Mouse (Mus musculus): Measurements from ENCODE around the gene Zfp710. TPM values are rescaled to one million over a fixed set of nuclear protein-coding genes. Genes with fewer than 3 reads are reported as not detected.

Zfp710 gene
- total and polyA plus RNA-seq, 3 experiments: 14.8 to 19.1 TPM; not detected in 1

- Histone ChIP-seq H3K9ac (ENCODE audit: control insufficient read depth, low read depth, low read length, poor library complexity, severe bottlenecking) (no peak overlapping the region), H3K79me2 (ENCODE audit: control insufficient read depth, insufficient read depth, low read length, poor library complexity) (peaks cover 27% of the 10 kb centered on the region), H3K9me3 (replicated peaks; ENCODE audit: insufficient read depth, low read length) (no peaks in the 10 kb centered on the region), H3K4me3 (ENCODE audit: control insufficient read depth in 1 of 2, insufficient read depth in 1 of 2, low read depth in 2 of 2, low read length in 2 of 2) (no peak overlapping the region), H3K36me3 (ENCODE audit: control insufficient read depth in 1 of 2, insufficient read depth in 2 of 2, low read length in 2 of 2) (peaks cover 0 to 32% of the 10 kb centered on the region in 2 experiments; a peak in 3 of 4 replicates), H3K27me3 (ENCODE audit: control insufficient read depth in 1 of 2, insufficient read depth in 2 of 2, low read length in 2 of 2) (no peaks in the 10 kb centered on the region), H3K4me1 (ENCODE audit: control insufficient read depth in 1 of 2, insufficient read depth in 2 of 2, low read length in 2 of 2) (peaks cover 22 to 40% of the 10 kb centered on the region in 2 experiments), H3K27ac (ENCODE audit: control insufficient read depth, low read depth, low read length) (no peak overlapping the region)
- no peak for DNase-seq (ENCODE audit: low read depth, low spot score)
- TF ChIP-seq TAL1 (IDR thresholded peaks at IDR 0.05; ENCODE audit: low read length) (no peak), CHD2 (IDR thresholded peaks at IDR 0.05; ENCODE audit: low read length) (no peak), MAZ (IDR thresholded peaks at IDR 0.05; ENCODE audit: low read depth, low read length) (no peak), CTCF (IDR thresholded peaks at IDR 0.05 in 2 of 3, conservative IDR thresholded peaks at IDR 0.05 in 1 of 3; ENCODE audit: control insufficient read depth in 1 of 3, insufficient read depth in 1 of 3, low read depth in 2 of 3, low read length in 3 of 3, poor library complexity in 1 of 3, severe bottlenecking in 1 of 3) (no peak), POLR2A (IDR thresholded peaks at IDR 0.05; ENCODE audit: control insufficient read depth in 1 of 2, insufficient read depth in 1 of 2, low read depth in 1 of 2, low read length in 2 of 2, poor library complexity in 1 of 2) (no peak), TBP (IDR thresholded peaks at IDR 0.05; ENCODE audit: low read depth, low read length) (no peak), NELFE (IDR thresholded peaks at IDR 0.05; ENCODE audit: low read depth, low read length) (no peak), ZC3H11A (IDR thresholded peaks at IDR 0.05; ENCODE audit: low read depth, low read length) (no peak)
Measured at GRCm38 (mm10) chr7:80035086-80035485, 10.5 kb downstream of the Zfp710 start.

GRCm38 (mm10) chr7:80035748-80036147 is 11.1 kb downstream of the Zfp710 start:
- Histone ChIP-seq H3K27me3 (ENCODE audit: control insufficient read depth in 1 of 2, insufficient read depth in 2 of 2, low read length in 2 of 2) (no peaks in the 10 kb centered on the region), H3K36me3 (ENCODE audit: control insufficient read depth in 1 of 2, insufficient read depth in 2 of 2, low read length in 2 of 2) (peaks cover 0 to 32% of the 10 kb centered on the region in 2 experiments; a peak in 3 of 4 replicates), H3K27ac (ENCODE audit: control insufficient read depth, low read depth, low read length) (no peak overlapping the region), H3K79me2 (ENCODE audit: control insufficient read depth, insufficient read depth, low read length, poor library complexity) (peaks cover 24% of the 10 kb centered on the region), H3K4me3 (ENCODE audit: control insufficient read depth in 1 of 2, insufficient read depth in 1 of 2, low read depth in 2 of 2, low read length in 2 of 2) (no peak overlapping the region), H3K9ac (ENCODE audit: control insufficient read depth, low read depth, low read length, poor library complexity, severe bottlenecking) (no peak overlapping the region), H3K4me1 (ENCODE audit: control insufficient read depth in 1 of 2, insufficient read depth in 2 of 2, low read length in 2 of 2) (peaks cover 22 to 40% of the 10 kb centered on the region in 2 experiments), H3K9me3 (replicated peaks; ENCODE audit: insufficient read depth, low read length) (no peaks in the 10 kb centered on the region)
- peak; percentile 56 for DNase-seq (ENCODE audit: low read depth, low spot score)
- TF ChIP-seq NRF1 (IDR thresholded peaks at IDR 0.05; ENCODE audit: insufficient read depth, low read depth, low read length, poor library complexity, severe bottlenecking) (no peak), MYB (IDR thresholded peaks at IDR 0.05; ENCODE audit: low read depth, low read length) (0 out of 2 replicates have a peak, but pooled peaks have one; percentile 20), MAZ (IDR thresholded peaks at IDR 0.05; ENCODE audit: low read depth, low read length) (peak; percentile 43; the same call in 1 of the 2 replicates), USF1 (IDR thresholded peaks at IDR 0.05; ENCODE audit: low read depth, low read length) (peak; percentile 26; the same call in 1 of the 2 replicates), EP300 (IDR thresholded peaks at IDR 0.05; ENCODE audit: low read depth in 1 of 2, low read length in 2 of 2) (peak; percentile 84 to 86), TCF12 (IDR thresholded peaks at IDR 0.05; ENCODE audit: low read depth, low read length) (peak; percentile 88), MXI1 (IDR thresholded peaks at IDR 0.05; ENCODE audit: low read depth, low read length) (peak; percentile 71; the same call in 1 of the 2 replicates), TAL1 (IDR thresholded peaks at IDR 0.05; ENCODE audit: low read length) (peak; percentile 74), CHD2 (IDR thresholded peaks at IDR 0.05; ENCODE audit: low read length) (no peak), MYC (IDR thresholded peaks at IDR 0.05; ENCODE audit: low read depth, low read length) (peak; percentile 48; the same call in 1 of the 2 replicates), GATA1 (IDR thresholded peaks at IDR 0.05; ENCODE audit: low read depth, low read length) (peak; percentile 85), POLR2AphosphoS5 (IDR thresholded peaks at IDR 0.05; ENCODE audit: borderline replicate concordance, low read depth, low read length) (no peak), POLR2A (IDR thresholded peaks at IDR 0.05; ENCODE audit: control insufficient read depth in 1 of 2, insufficient read depth in 1 of 2, low read depth in 1 of 2, low read length in 2 of 2, poor library complexity in 1 of 2) (no peak), ETS1 (IDR thresholded peaks at IDR 0.05; ENCODE audit: low read depth, low read length) (peak; percentile 57), MAX (IDR thresholded peaks at IDR 0.05; ENCODE audit: low read length) (peak; percentile 50; the same call in 1 of the 2 replicates), SIN3A (IDR thresholded peaks at IDR 0.05; ENCODE audit: low read length) (peak; percentile 10; the same call in 1 of the 2 replicates), RCOR1 (IDR thresholded peaks at IDR 0.05; ENCODE audit: low read depth, low read length) (0 out of 2 replicates have a peak, but pooled peaks have one; percentile 47)

Measured in MEL (cell line).